22 mouse cellular contexts compared by ENCODE assay signal in the genomic region with DNA sequence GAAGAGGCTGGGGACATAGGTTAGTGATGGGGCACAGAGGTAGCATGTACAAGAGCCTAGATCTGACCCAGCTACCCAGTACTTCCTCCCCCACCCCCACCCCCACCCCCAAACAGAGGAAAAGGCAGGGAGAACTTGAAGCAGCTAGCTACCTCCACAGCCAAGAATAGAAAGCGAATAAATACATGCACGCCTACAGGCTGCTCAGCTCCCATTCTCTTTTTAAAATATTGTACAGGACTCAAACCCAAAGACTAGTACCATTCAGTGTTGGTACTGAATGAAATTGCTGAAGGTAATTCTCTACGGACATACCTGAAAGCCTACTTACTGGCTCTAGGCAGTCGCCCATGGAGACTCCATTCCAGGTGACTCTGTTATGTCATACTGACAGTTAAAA.
"Had no signal": no experiment of that assay in that cellular context is flagged by ENCODE, and none has a peak within 500 bp of the region (broad histone marks: within the 10 kb centered on the region; RNA-seq: fewer than 3 reads in every experiment).

No protein-coding gene starts in this region.

- ATAC-seq: hindbrain, embryonic 16.5 days; hindbrain, postnatal 0 days; inflammation-experienced regulatory T-cells, adult 6 months; intestine, embryonic 15.5 days; intestine, embryonic 16.5 days; intestine, postnatal 0 days had no signal

- DNase-seq: heart, postnatal 10 days; heart, postnatal 14 days; heart, postnatal 36 days; heart, postnatal 4 days; kidney, adult 11 months; kidney, adult 18-20 months; kidney, adult 2 months; kidney, adult 8-10 months; kidney, adult 9 months; kidney, postnatal 10 days; kidney, postnatal 14 days; kidney, postnatal 25 days; kidney, postnatal 36 days; kidney, postnatal 4 days; layer of hippocampus, adult 9-11 months; layer of hippocampus, postnatal 36 days had no signal
